8 mouse cellular contexts compared by ENCODE assay signal in genomic region chr15:12066176-12066856, GRCm38 (mm10). TPM values are rescaled to one million over a fixed set of nuclear protein-coding genes. Genes with fewer than 3 reads are reported as not detected.
A peak's percentile ranks its signal among the peaks of the same experiment; 100 is the strongest.
DNase-seq lines count a peak whose midpoint lies in the region; ATAC-seq lines count a peak whose summit lies in the region.

No protein-coding gene starts in this region.

- WGBS in hindbrain, embryonic 11.5 days = 58% methylated on average over 14 of the region's 14 CpGs
- WGBS in hindbrain, embryonic 10.5 days = 63% methylated on average over 14 of the region's 14 CpGs
- WGBS in forebrain, embryonic 15.5 days = 33% methylated on average over 14 of the region's 14 CpGs
- WGBS in stomach, embryonic 16.5 days = 34% methylated on average over 14 of the region's 14 CpGs

- no peak overlapping the region for H3K4me2 ChIP-seq in hindbrain, embryonic 11.5 days (replicated peaks; ENCODE audit: low read depth, low read length)
- H3K4me2 ChIP-seq in forebrain, embryonic 15.5 days (replicated peaks) = no peak overlapping the region
- peak overlapping the region; percentile 3; the same call in 1 of the 2 replicates for H3K4me2 ChIP-seq in stomach, embryonic 16.5 days (ENCODE audit: low read depth, low read length)

- H3K9me3 ChIP-seq in hindbrain, embryonic 11.5 days (ENCODE audit: control insufficient read depth, low read length) = no peaks in the 10 kb centered on the region
- H3K9me3 ChIP-seq in hindbrain, embryonic 10.5 days = 0 out of 2 replicates have a peak, but pooled peaks cover 6% of the 10 kb centered on the region
- no peaks in the 10 kb centered on the region for H3K9me3 ChIP-seq in forebrain, embryonic 15.5 days
- 0 out of 2 replicates have a peak, but pooled peaks cover 1% of the 10 kb centered on the region for H3K9me3 ChIP-seq in stomach, embryonic 16.5 days (replicated peaks; ENCODE audit: control insufficient read depth, low read length)

- no peak for DNase-seq in hindbrain, embryonic 11.5 days (ENCODE audit: low spot score)
- DNase-seq in hindbrain, embryonic 10.5 days (ENCODE audit: low spot score) = no peak
- DNase-seq in heart, postnatal 14 days = peak; percentile 89 to 92
- DNase-seq in layer of hippocampus, adult 18-20 months (ENCODE audit: low spot score in 2 of 2) = peak; percentile 43 to 74
- DNase-seq in lung, postnatal 14 days = peak; percentile 88
- DNase-seq in thymus, postnatal 0 days (ENCODE audit: low spot score) = no peak

- H3K27ac ChIP-seq in hindbrain, embryonic 11.5 days (ENCODE audit: low read depth, low read length) = no peak overlapping the region
- no peak overlapping the region for H3K27ac ChIP-seq in hindbrain, embryonic 10.5 days
- H3K27ac ChIP-seq in forebrain, embryonic 15.5 days (replicated peaks) = peak overlapping the region; percentile 60
- H3K27ac ChIP-seq in stomach, embryonic 16.5 days (ENCODE audit: low read length) = peak overlapping the region; percentile 73

- H3K9ac ChIP-seq in hindbrain, embryonic 11.5 days (ENCODE audit: low read depth, low read length) = no peak overlapping the region
- H3K9ac ChIP-seq in forebrain, embryonic 15.5 days (replicated peaks) = no peak overlapping the region
- H3K9ac ChIP-seq in stomach, embryonic 16.5 days (ENCODE audit: low read length) = no peak overlapping the region

- peak; percentile 53; the same call in 1 of the 2 replicates for ATAC-seq in hindbrain, embryonic 11.5 days (ENCODE audit: low FRiP score)
- peak; percentile 83 for ATAC-seq in forebrain, embryonic 15.5 days (replicated peaks)
- ATAC-seq in stomach, embryonic 16.5 days (ENCODE audit: insufficient read depth, low FRiP score) = peak; percentile 73

- H3K36me3 ChIP-seq in hindbrain, embryonic 11.5 days (ENCODE audit: control insufficient read depth, insufficient read depth, low read length) = no peaks in the 10 kb centered on the region
- no peaks in the 10 kb centered on the region for H3K36me3 ChIP-seq in hindbrain, embryonic 10.5 days
- H3K36me3 ChIP-seq in forebrain, embryonic 15.5 days = no peaks in the 10 kb centered on the region
- H3K36me3 ChIP-seq in stomach, embryonic 16.5 days (ENCODE audit: control insufficient read depth, insufficient read depth, low read length) = no peaks in the 10 kb centered on the region

- intact Hi-C loops in heart, postnatal 14 days (cut with DNase I) = loop anchor here (5.0 kb wide), 1 partner anchor 69 kb away; the partner anchor contains the start of gene Sub1

- no peaks in the 10 kb centered on the region for H3K4me1 ChIP-seq in hindbrain, embryonic 11.5 days (replicated peaks; ENCODE audit: control insufficient read depth, insufficient read depth, low read length)
- H3K4me1 ChIP-seq in hindbrain, embryonic 10.5 days (replicated peaks) = peaks cover 18% of the 10 kb centered on the region; the same call in 1 of the 2 replicates
- H3K4me1 ChIP-seq in forebrain, embryonic 15.5 days = peaks cover 8% of the 10 kb centered on the region; the same call in 1 of the 2 replicates
- H3K4me1 ChIP-seq in stomach, embryonic 16.5 days (ENCODE audit: control insufficient read depth, insufficient read depth, low read length) = peaks cover 27% of the 10 kb centered on the region

- H3K27me3 ChIP-seq in hindbrain, embryonic 11.5 days (ENCODE audit: control insufficient read depth, insufficient read depth, low read length) = no peaks in the 10 kb centered on the region
- no peaks in the 10 kb centered on the region for H3K27me3 ChIP-seq in hindbrain, embryonic 10.5 days (ENCODE audit: insufficient read depth, poor library complexity, severe bottlenecking)
- H3K27me3 ChIP-seq in forebrain, embryonic 15.5 days = no peaks in the 10 kb centered on the region
- no peaks in the 10 kb centered on the region for H3K27me3 ChIP-seq in stomach, embryonic 16.5 days (ENCODE audit: control insufficient read depth, insufficient read depth, low read length)

- no peak overlapping the region for H3K4me3 ChIP-seq in hindbrain, embryonic 11.5 days (ENCODE audit: low read depth, low read length)
- H3K4me3 ChIP-seq in hindbrain, embryonic 10.5 days = no peak overlapping the region
- H3K4me3 ChIP-seq in forebrain, embryonic 15.5 days = no peak overlapping the region
- no peak overlapping the region for H3K4me3 ChIP-seq in stomach, embryonic 16.5 days (replicated peaks; ENCODE audit: low read length)

RNA-seq across cellular contexts. Expression of gene Zfr, which starts 51.3 kb away (rescaled TPM):
- 142 and 165 TPM in 2 replicates for polyA plus RNA-seq in hindbrain, embryonic 11.5 days (2014; fragmentation: Nextera tagmentation; extraction: Ambion mirVana)
- polyA plus RNA-seq in hindbrain, embryonic 10.5 days (2016; fragmentation: Nextera tagmentation; extraction: Ambion mirVana) = 128 and 142 TPM in 2 replicates
- polyA plus RNA-seq in forebrain, embryonic 15.5 days (2015; fragmentation: Nextera tagmentation; extraction: Ambion mirVana) = 124 and 125 TPM in 2 replicates
- 10 to 100 TPM; 83.0 to 89.6 TPM for total RNA-seq in heart, postnatal 14 days (2021)
- 100 to 1,000 TPM; 354 to 376 TPM for total RNA-seq in layer of hippocampus, adult 18-20 months (2021)
- 85.9 and 90.7 TPM in 2 replicates for polyA plus RNA-seq in stomach, embryonic 16.5 days (2015; fragmentation: Nextera tagmentation; extraction: Ambion mirVana)
- 77.5 and 78.4 TPM in 2 replicates for polyA plus RNA-seq in thymus, postnatal 0 days (2015; fragmentation: Nextera tagmentation; extraction: Ambion mirVana)

Comparison
In these comparisons a context has a peak if more than half of its experiments do, and no peak if none do; other contexts are left out.
1. DNase-seq: peak in heart, postnatal 14 days (2 of 2), layer of hippocampus, adult 18-20 months (2 of 2) and lung, postnatal 14 days (single experiment); none in hindbrain, embryonic 11.5 days (single experiment), hindbrain, embryonic 10.5 days (single experiment) and thymus, postnatal 0 days (single experiment).
2. H3K27ac ChIP-seq: peak in forebrain, embryonic 15.5 days (single experiment) and stomach, embryonic 16.5 days (single experiment); none in hindbrain, embryonic 11.5 days (single experiment) and hindbrain, embryonic 10.5 days (single experiment).
3. Peak in every context shown above with its lines, with median percentiles within 50 percentile points of each other: ATAC-seq.